Mouse (Mus musculus) layer of hippocampus, adult 11-12 months (tissue): ENCODE data around the gene Phlda1.
"Not testable (repeated sequence)": the region's sequence is repeated elsewhere in the genome, so short reads cannot be mapped to it uniquely, and the experiment has no call there.

Source experiments
- DNase-seq: peaks from one replicate; pipeline ENCODE4 v3.0.0; 2022; ENCODE audit warnings: low spot score

Phlda1 gene

DNA sequence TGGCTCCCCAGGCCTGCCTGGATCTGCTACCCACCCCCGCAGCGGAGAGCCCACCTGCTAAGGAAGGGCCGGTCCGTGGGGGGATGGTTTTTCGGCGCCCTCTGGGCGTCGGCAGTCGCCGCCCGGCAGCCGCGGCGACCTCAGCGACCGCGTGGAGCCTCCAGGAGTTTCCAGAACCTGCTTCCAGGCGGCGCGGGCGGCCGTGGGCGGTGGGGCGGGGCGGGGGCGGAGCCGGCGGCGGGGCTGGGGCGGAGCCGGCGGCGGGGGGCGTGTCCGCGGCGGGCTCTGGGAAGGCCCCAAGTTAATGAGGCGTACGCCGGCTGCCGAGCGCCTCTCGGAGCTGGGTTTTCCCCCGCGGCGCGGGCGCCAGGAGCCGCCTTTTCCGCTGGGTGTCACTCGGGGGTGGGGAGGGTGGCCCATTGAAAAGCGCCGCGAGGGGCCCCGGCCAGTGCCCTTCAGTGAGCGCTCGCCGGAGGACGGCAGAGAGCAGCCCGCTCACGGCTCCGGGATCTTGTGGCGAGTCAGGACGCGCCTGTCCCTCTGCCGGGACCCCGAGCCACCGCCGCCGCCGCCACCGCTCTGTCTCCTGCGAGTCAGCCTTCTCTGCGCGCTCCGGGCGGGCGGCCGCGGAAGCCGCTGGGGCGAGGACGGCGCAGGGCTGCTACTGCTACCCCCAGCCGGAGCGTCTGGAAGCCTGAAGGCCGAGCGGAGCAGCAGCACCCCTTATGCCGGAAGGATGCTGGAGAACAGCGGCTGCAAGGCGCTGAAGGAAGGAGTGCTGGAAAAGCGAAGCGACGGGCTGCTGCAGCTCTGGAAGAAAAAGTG is at the start of gene Phlda1:
Gene Phlda1, plus strand, starts transcription at position 186 of the 825 bp plus-strand sequence.
- peak; percentile 91 for DNase-seq

DNA sequence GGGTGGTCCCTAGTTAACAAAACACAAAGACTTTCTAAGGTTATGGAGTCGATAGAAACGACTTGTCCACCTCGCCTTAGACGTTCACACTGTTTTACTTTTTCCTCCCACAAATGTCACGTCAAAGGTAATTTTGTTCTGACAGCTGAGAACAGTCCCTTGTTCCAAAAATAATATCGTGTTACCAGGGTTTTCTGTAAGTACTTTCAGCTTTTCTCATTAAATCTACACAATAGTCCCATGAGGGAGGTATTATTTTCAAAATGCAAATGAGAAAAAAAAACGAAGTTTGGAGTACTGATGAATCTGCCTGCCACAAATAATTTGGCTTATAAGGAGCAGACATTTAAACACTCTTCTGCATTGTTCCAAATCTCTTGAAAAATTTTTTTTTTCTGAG is 48.0 kb upstream of the Phlda1 start:
- no peak for DNase-seq

DNA sequence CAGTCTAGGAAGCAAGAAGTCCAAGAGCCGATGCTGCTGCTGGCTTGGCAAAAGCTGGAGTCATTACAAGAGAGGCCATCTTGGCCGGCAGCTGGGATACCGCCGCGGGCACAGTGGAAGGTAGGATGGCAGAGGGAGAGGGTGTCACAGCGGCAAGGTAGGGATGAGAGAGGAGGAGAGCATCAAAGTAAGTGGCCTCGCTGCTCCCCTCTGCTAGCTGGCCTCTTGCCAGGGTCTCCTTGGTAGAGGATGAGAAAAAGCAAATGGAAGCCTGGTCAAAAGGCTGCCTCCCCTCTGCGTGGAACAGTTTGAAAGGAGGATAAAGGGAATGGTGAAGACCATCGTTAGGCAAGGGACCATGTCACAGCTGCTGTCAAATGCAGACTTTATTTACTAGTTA is 47.0 kb upstream of the Phlda1 start:
- DNase-seq: no peak

GRCm38 (mm10) chr10:111459874-111460273 is 46.2 kb upstream of the Phlda1 start:
- DNase-seq: no peak

DNA sequence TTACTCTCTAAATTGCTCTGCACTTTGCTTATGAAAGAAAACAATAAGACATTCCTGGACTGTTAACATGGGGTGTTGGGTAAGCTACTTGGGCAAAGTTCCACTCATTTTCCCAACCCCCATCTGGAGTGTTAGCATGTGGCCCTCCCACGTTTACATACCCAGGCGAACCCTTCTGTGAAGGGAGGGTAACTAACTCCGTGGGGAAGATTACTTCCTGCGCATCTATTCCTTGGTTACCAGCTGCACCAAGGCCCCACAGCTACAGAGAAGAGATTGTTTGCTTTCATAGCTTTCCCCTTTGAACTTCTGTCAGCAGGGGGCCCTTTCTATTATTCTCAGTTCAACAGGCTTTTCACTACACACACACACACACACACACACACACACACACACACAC is 45.7 kb upstream of the Phlda1 start:
- DNase-seq: peak; percentile 32

DNA sequence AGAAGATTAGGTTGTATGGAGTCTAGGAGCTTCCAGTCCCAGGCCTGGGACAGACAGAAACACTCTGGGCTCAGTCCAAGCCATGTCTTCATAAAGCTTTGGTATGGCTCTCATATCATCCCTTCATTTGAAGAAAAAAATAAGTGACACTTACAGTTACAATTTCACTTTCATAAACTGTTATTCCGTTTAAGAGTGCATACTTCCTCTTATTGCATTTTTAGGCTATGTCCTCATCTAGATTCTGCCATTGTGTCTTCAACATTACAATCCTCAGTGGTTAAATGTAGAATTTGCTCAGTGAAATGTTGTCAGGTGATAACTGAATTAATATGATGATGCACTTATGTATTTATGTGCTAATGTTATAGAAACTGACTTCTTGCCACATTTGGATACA is 41.3 kb upstream of the Phlda1 start:
- DNase-seq: no peak

- no peak for DNase-seq
These were observed 40.7 kb upstream of the Phlda1 start for GRCm38 (mm10) chr10:111465409-111465808.

GRCm38 (mm10) chr10:111471166-111471565 is 34.9 kb upstream of the Phlda1 start:
- no peak for DNase-seq

DNA sequence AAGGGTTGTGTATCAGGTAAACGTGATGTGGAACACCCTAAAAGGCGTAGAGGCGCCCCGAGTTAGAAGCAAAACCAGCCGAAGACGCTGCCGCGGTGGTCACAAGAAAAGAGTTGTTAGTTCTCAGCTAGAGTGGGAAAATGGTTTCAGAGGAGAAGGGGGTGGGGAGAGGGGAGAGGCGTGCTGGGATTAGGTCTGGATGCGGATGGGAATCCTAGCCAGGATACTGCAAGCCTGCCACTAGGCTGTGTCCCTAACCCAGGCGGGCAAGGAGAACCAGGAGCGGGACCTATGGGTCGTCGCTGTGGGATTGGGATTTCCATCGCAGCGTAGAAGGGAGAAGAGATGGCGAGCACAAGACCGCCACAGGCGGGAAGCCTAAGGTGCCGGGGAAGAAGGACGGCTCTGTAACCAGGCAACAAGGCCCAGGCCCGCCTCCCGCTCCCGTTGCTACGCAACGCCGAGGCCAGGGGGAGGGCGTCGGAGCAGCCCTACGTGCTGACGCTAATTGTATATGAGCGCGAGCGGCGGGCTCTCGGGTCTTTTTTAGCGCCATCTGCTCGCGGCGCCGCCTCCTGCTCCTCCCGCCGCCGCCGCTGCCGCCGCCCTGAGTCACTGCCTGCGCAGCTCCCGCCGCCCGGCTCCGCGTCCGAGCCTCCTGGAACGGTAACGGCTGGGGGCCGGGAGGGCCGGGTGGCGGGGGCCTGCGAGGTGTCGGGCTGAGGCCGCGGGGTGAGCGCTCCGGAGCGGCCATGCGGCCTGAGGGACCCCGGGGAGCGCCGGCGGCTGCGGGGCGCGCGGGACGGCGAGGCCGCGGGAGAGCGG is 33.2 kb upstream of the Phlda1 start, which contains the start of gene Nap1l1:
Gene Nap1l1, plus strand, starts transcription at position 538 of the 825 bp plus-strand sequence.
- DNase-seq: peak; percentile 96

DNA sequence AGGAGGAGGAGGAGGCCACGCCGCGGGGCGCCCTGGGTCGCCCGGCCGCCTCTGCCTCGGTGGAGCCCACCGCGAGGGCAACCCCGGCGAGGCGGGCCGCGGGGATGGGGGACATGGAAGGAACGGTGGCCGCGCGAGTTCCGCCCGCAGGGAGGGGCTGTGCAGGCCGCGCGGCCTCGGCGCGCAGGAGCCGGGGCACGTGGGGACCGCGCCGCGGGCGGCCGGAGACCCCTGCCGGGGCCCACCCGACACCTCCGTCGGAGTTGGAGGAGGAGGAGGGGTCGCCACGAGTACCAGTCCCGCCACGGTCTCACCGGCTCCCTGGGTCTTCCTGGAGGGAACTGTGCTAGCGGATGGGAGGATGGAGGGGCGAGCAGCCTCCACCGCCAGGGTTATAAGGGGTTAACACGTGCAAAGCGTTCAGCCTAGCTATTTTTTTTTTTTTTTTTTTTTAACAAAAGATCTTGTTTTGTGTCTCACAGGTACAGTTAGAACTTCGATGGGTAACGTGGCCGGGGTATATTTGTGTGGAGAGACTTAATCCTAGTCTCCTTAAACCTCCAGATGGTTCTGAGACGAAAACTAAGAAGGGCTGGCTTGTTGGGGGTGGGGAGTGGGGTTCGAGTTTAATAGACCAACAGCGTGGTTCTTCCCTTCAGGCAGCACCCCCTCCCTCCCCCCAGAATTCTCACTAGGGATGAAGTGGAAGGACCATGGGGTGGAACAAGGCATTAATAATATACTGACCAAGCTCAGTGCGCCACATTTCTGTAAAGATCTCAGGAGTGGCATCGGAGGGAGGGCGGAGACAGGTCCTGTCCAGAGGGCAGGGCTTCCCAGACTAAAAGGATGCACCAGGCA is 32.3 kb upstream of the Phlda1 start:
- DNase-seq: peak; percentile 17

DNA sequence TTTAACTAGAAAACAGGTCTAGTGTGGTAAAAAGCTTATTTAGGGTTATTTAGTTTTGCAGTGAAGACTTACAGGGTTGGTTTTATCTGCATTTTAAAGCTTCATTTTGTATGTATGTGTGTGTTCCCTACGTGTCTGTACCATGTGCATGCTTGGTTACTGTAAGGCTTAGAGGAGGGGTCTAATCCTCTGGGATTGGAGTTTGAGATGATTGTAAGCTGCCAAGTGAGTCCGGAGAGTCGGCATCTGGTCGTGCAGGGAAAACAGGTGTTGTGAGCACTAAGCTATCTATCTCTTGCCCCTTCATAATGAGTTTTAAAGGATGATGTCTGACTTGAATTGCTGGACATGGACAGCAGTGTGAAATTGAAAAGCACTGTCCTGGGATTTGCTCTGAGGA is 29.8 kb upstream of the Phlda1 start:
- no peak for DNase-seq

DNA sequence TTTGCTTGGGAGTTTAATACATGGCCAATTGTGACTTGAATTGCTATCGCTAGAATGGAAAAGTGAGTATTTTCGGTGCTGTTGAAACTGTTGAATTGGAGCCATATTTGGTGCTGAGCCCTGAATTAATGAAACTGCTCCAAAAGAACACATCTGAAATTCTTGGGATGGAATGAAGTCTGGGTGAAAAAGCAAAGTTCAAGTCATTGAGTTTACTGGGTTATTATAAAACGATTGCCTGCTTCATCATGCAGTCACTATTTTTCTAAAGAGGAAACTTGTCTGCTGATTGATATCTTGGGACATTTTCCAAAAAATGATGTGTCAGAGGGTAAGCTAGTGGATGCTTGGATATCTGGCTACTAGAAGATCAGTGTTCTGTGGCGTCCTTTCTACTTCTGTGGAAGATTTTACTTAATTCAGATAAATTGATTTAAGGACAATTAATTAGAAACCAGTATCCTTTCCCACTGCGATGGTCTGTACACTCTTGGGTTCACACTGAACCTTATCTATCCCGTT is 29.0 kb upstream of the Phlda1 start:
- no peak for DNase-seq

GRCm38 (mm10) chr10:111479599-111479998 is 26.5 kb upstream of the Phlda1 start:
- DNase-seq: no peak

DNA sequence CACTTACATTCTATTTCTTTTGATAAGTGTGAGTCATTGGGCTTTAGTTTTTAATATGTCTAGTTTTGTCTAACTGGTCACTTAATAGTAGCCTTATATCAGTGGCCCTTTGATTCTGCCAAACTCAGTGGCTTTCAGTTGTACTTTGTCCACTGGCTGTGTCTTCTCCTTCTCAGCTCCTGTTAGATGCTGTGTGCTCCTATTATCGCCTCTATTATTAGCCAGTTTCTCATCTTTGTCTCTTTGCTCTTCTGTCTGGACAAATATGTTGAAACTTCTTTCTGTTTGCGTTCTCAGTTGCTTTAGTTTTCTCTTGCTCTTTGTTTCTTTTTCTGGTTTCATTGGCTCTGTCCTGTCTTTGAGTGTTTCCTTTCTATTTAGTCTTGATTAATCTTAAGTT is 23.4 kb upstream of the Phlda1 start:
- no peak for DNase-seq

DNA sequence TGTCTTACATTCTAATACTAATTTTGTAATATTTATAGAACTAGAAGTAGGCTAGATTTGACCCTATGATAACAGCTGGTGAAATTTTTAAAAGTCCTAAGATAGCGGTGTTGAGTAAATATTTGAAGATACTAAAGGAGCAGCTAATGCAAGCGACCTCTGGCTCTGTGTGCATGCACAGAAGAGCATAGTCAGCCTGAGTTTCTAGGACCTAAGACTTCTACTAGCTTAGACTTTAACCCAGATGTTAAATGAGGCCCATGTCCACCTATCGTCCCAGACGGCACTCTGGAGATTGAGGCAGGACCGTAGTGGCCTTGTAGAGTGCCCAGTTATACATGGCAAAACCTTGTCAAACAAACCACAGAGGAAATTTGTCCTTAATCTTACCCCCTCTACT is 22.0 kb upstream of the Phlda1 start:
- no peak for DNase-seq

DNA sequence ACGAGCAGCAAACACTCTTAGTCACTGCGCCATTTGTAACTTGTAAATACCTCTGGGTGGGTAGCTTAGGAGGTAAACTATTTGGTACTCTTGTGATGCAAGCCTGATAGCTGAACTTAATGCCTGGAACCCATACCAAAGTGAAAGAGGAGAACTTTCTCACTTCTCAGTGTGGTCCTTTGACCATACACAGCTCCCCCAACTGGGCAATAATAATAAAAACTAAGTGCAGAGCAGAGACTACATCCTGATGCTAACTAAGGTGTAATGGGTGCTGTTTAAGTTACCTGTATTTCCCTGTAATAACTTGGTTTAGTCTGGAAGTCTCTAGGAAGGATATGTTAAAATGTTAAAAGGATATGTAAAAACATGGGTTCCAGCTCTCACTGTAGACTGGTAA is 17.3 kb upstream of the Phlda1 start:
- DNase-seq: no peak

DNA sequence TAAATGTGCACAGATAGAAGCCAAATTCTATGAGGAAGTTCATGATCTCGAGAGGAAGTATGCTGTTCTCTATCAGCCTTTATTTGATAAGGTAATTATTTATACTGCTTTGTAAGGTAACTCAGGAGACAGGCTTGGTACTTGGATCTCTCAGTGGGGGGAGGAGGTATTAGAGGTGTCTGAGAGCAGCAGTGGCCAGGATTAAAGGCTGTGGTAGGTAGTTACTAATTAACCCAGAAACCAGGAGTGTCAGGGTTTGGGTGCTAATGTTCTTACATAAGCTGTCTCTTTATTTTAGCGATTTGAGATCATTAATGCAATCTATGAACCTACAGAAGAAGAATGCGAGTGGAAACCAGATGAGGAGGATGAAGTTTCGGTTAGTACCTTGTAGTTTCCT is 16.0 kb upstream of the Phlda1 start:
- DNase-seq: not testable (repeated sequence)

GRCm38 (mm10) chr10:111495888-111496287 is 10.2 kb upstream of the Phlda1 start:
- DNase-seq: no peak

DNA sequence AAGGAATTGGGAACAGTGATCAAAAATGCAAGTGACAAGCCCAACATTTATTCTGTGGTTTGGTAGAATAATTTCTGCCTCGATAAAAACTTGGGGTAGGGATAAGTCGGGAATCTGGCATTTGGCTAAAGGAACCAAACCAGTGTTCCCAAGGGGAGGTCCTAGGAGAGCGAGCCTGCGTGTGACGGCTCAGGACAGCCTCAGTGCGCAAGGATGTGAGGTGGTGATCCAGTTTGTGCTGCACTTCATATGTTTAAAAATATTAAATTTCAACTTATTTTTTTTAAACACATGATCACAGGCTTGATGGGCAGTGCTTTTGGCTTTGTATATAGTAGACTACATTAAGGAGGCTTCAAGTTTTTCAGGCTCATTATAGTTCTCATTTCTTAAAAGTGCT is 6.2 kb upstream of the Phlda1 start:
- no peak for DNase-seq

DNA sequence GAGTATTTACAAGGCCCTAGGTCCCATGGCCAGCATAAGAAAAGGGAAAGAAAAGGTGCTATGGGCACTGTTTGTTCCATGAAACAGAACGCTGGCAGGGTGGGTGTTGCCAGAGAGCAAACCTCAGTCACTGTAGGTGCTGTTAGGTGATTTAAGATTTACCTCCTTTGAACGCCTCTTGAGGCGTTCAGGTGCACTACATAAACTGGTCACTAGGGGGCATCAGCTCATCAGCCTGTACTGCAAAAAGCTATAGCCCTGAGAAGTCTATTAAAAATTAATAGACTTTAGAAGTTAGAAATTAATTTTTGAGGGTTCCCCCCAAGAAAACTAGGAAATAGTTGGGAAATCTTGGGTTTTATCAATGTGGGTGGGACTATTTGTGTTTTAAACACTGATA is 3.0 kb upstream of the Phlda1 start:
- peak; percentile 83 for DNase-seq

DNA sequence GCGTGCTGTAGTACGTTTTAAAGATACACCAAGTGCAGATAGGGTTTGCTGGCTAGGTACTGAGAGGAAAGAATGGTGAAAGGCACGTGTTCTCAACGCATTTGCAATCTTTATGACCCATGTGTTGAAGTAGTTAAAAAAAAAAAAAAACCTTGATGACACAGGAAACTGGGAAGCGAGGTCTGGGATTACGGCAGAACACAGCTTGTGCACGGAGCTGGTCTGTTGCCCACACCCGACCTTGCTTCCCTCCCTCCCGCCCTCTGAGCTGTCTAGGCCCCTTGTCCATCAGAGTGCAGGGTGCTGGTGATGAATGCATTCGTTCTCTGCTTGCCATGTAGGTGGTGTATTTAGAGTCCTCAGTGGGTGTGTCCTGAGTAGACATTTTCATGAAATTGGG is 2.4 kb upstream of the Phlda1 start:
- no peak for DNase-seq

DNA sequence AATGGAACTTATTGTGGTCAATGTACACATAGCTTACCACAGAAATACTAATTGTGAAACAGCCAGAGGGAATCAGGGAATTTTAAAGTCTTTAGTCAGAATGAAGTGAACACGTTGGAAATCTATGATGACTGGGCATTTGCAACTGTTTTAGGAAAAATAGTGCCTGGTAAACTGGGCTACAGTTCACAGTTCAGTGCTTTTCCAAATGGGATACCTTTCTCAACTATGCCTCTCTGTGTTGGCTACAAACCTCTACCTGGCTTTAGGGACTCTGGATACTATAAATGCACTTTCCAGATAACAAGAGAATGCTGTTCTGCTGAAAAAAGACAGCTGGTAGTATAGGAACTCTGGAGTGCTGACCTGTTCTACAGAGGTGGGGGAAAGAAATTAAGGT is 1.5 kb upstream of the Phlda1 start:
- DNase-seq: no peak
